Mouse (Mus musculus): Measurements from ENCODE around the gene Emsy. TPM values are rescaled to one million over a fixed set of nuclear protein-coding genes. Genes with fewer than 3 reads are reported as not detected.

Gene Emsy
- polyA plus RNA-seq, 2 experiments = 8.0 to 8.6 TPM

DNA sequence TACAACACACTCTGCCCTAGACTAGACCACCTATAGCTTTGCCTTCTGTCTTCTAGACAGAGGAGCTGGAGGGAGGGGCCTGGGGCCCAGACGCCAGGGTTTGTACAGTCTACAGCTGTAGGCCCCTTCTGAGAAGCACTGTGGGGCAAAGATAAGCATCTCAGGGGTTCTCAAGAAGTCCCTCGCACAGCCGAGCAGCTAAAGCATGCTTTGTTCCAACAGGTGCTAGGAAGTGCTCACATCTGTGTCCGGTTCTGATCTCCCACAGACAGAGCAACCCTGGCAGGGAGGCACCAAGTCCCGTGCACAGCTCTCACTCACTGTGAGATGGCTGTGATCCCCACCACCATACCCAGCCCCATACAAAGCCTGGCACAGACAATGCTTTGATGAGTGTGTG, 93.6 kb downstream of the Emsy start:
- no peak for DNase-seq (ENCODE audit: low read depth in 3 of 3, low spot score in 3 of 3)
- no peak overlapping the region for H3K4me2 ChIP-seq (ENCODE audit: low read depth)
- no peaks in the 10 kb centered on the region for H3K9me3 ChIP-seq (ENCODE audit: control insufficient read depth, low read length)
- H3K4me1 ChIP-seq (replicated peaks; ENCODE audit: control insufficient read depth in 2 of 2, insufficient read depth in 2 of 2, low read length in 1 of 2) = peaks cover 0 to 7% of the 10 kb centered on the region in 2 experiments; a peak in 2 of 4 replicates
- H3K27ac ChIP-seq = no peak overlapping the region
- H3K27me3 ChIP-seq (ENCODE audit: control insufficient read depth, insufficient read depth, low read length) = no peaks in the 10 kb centered on the region
- WGBS (ENCODE audit: insufficient replicate concordance) = 12% methylated on average over 5 of the region's 5 CpGs
- H3K4me3 ChIP-seq (ENCODE audit: insufficient read depth in 1 of 2, low read depth in 2 of 2, low read length in 2 of 2) = no peak overlapping the region
- H3K36me3 ChIP-seq (replicated peaks; ENCODE audit: control insufficient read depth, insufficient read depth, low read depth) = no peaks in the 10 kb centered on the region
- ATAC-seq (ENCODE audit: insufficient read depth) = no peak
- H3K9ac ChIP-seq (replicated peaks) = no peak overlapping the region
- no peak for TF ChIP-seq CTCF (IDR thresholded peaks at IDR 0.05; ENCODE audit: low read depth)
- no peak for TF ChIP-seq EP300 (IDR thresholded peaks at IDR 0.05; ENCODE audit: low read depth)

- Histone ChIP-seq H3K27me3 (ENCODE audit: control insufficient read depth, insufficient read depth, low read length) (no peaks in the 10 kb centered on the region), H3K4me3 (ENCODE audit: insufficient read depth in 1 of 2, low read depth in 2 of 2, low read length in 2 of 2) (no peak overlapping the region), H3K4me1 (replicated peaks; ENCODE audit: control insufficient read depth in 2 of 2, insufficient read depth in 2 of 2, low read length in 1 of 2) (peaks cover 0 to 7% of the 10 kb centered on the region in 2 experiments; a peak in 2 of 4 replicates), H3K9me3 (ENCODE audit: control insufficient read depth, low read length) (no peaks in the 10 kb centered on the region), H3K27ac (no peak overlapping the region), H3K9ac (replicated peaks) (no peak overlapping the region), H3K36me3 (replicated peaks; ENCODE audit: control insufficient read depth, insufficient read depth, low read depth) (no peaks in the 10 kb centered on the region), H3K4me2 (ENCODE audit: low read depth) (no peak overlapping the region)
- WGBS (ENCODE audit: insufficient replicate concordance) = 47% methylated on average over 8 of the region's 8 CpGs
- DNase-seq (ENCODE audit: low read depth in 3 of 3, low spot score in 3 of 3) = no peak
- ATAC-seq (ENCODE audit: insufficient read depth) = no peak
- TF ChIP-seq EP300 (IDR thresholded peaks at IDR 0.05; ENCODE audit: low read depth) = no peak
- no peak for TF ChIP-seq CTCF (IDR thresholded peaks at IDR 0.05; ENCODE audit: low read depth)
Measured at GRCm38 (mm10) chr7:98562186-98562585, 94.4 kb downstream of the Emsy start.

- TF ChIP-seq EP300 (IDR thresholded peaks at IDR 0.05; ENCODE audit: low read depth) = no peak
- TF ChIP-seq CTCF (IDR thresholded peaks at IDR 0.05; ENCODE audit: low read depth) = no peak
- no peak for ATAC-seq (ENCODE audit: insufficient read depth)
Measured at GRCm38 (mm10) chr7:98561556-98562164, 94.9 kb downstream of the Emsy start.

GRCm38 (mm10) chr7:98558128-98558921, 98.3 kb downstream of the Emsy start:
- Histone ChIP-seq H3K4me2 (ENCODE audit: low read depth) (no peak overlapping the region), H3K9ac (replicated peaks) (no peak overlapping the region), H3K4me3 (ENCODE audit: insufficient read depth in 1 of 2, low read depth in 2 of 2, low read length in 2 of 2) (no peak overlapping the region), H3K4me1 (replicated peaks; ENCODE audit: control insufficient read depth in 2 of 2, insufficient read depth in 2 of 2, low read length in 1 of 2) (peaks cover 0 to 3% of the 10 kb centered on the region in 2 experiments; a peak in 2 of 4 replicates), H3K27me3 (ENCODE audit: control insufficient read depth, insufficient read depth, low read length) (no peaks in the 10 kb centered on the region), H3K9me3 (ENCODE audit: control insufficient read depth, low read length) (no peaks in the 10 kb centered on the region), H3K36me3 (replicated peaks; ENCODE audit: control insufficient read depth, insufficient read depth, low read depth) (no peaks in the 10 kb centered on the region), H3K27ac (no peak overlapping the region)
- 51% methylated on average over 9 of the region's 9 CpGs for WGBS (ENCODE audit: insufficient replicate concordance)
- ATAC-seq (ENCODE audit: insufficient read depth) (no peak), DNase-seq (ENCODE audit: low read depth in 3 of 3, low spot score in 3 of 3) (no peak)
- TF ChIP-seq EP300 (IDR thresholded peaks at IDR 0.05; ENCODE audit: low read depth) = no peak
- no peak for TF ChIP-seq CTCF (IDR thresholded peaks at IDR 0.05; ENCODE audit: low read depth)

More at GRCm38 (mm10) chr7:98561556-98562164, 94.9 kb downstream of the Emsy start:
- Histone ChIP-seq H3K27ac (no peak overlapping the region), H3K27me3 (ENCODE audit: control insufficient read depth, insufficient read depth, low read length) (no peaks in the 10 kb centered on the region), H3K9ac (replicated peaks) (no peak overlapping the region), H3K4me2 (ENCODE audit: low read depth) (no peak overlapping the region), H3K9me3 (ENCODE audit: control insufficient read depth, low read length) (no peaks in the 10 kb centered on the region), H3K36me3 (replicated peaks; ENCODE audit: control insufficient read depth, insufficient read depth, low read depth) (no peaks in the 10 kb centered on the region), H3K4me1 (replicated peaks; ENCODE audit: control insufficient read depth in 2 of 2, insufficient read depth in 2 of 2, low read length in 1 of 2) (peaks cover 0 to 7% of the 10 kb centered on the region in 2 experiments; a peak in 2 of 4 replicates), H3K4me3 (ENCODE audit: insufficient read depth in 1 of 2, low read depth in 2 of 2, low read length in 2 of 2) (no peak overlapping the region)
- 78% methylated on average over 12 of the region's 12 CpGs for WGBS (ENCODE audit: insufficient replicate concordance)
- DNase-seq (ENCODE audit: low read depth in 3 of 3, low spot score in 3 of 3) = no peak

DNA sequence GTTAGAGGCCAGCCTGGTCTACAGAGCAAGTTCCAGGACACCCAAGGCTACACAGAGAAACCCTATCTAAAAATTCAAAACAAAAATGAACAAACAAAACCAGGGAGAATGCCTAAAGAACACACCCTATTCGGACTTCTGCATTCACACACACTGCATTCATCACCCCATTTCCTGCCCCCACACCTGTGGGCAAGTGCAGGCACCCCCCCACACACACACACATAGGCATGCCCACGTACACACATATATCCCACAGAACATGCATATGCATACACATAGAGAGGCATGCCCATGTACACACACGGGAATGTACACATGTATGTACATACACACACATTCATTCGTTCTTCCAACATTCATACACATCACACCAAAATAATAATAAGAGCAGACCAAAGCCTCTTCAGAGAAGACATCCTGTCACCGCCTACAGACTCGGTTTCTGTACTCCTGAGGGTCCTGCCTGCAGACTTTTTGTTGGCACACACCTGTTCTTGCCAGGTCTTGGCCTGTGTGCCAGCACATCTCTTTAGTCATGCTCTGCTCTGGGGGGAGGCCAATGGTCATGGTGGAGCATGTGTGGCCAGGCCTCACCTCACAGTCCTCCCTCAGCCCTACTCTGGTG, 99.7 kb downstream of the Emsy start:
- Histone ChIP-seq H3K36me3 (replicated peaks; ENCODE audit: control insufficient read depth, insufficient read depth, low read depth) (no peaks in the 10 kb centered on the region), H3K4me2 (ENCODE audit: low read depth) (no peak overlapping the region), H3K9me3 (ENCODE audit: control insufficient read depth, low read length) (no peaks in the 10 kb centered on the region), H3K4me3 (ENCODE audit: insufficient read depth in 1 of 2, low read depth in 2 of 2, low read length in 2 of 2) (no peak overlapping the region), H3K27ac (no peak overlapping the region), H3K9ac (replicated peaks) (no peak overlapping the region), H3K27me3 (ENCODE audit: control insufficient read depth, insufficient read depth, low read length) (no peaks in the 10 kb centered on the region), H3K4me1 (replicated peaks; ENCODE audit: control insufficient read depth in 2 of 2, insufficient read depth in 2 of 2, low read length in 1 of 2) (no peaks in the 10 kb centered on the region)
- no peak for DNase-seq (ENCODE audit: low read depth in 3 of 3, low spot score in 3 of 3)
- ATAC-seq (ENCODE audit: insufficient read depth) = no peak
- WGBS (ENCODE audit: insufficient replicate concordance) = 49% methylated on average over 6 of the region's 6 CpGs
- TF ChIP-seq EP300 (IDR thresholded peaks at IDR 0.05; ENCODE audit: low read depth) (no peak), CTCF (IDR thresholded peaks at IDR 0.05; ENCODE audit: low read depth) (no peak)
